Mouse (Mus musculus) mouse trophoblast stem cell (cell line): Measurements from ENCODE around the gene Rgs3.
"Not testable (repeated sequence)": the region's sequence is repeated elsewhere in the genome, so short reads cannot be mapped to it uniquely, and the experiment has no call there.

ENCODE experiments used
- in situ Hi-C, 2 experiments: fragments of 300-500 bp; cut with MseI, MboI; formaldehyde crosslinking; loops; 2 replicates in 1 of 2; 3 replicates in 1 of 2; pipeline ENCODE4 v1.15.1; 2025

Gene Rgs3

GRCm38 (mm10) chr4:62551966-62552365 is 7.7 kb upstream of the Rgs3 start:
- in situ Hi-C loops: no loop called here

- in situ Hi-C loops: no loop called here
These were observed 2.2 kb upstream of the Rgs3 start for GRCm38 (mm10) chr4:62557436-62557835.

- in situ Hi-C loops: loop anchor here (5.0 kb wide), 2 partner anchors 136 to 201 kb away; no protein-coding TSS in a partner anchor
These were observed 1.4 kb downstream of the Rgs3 start for GRCm38 (mm10) chr4:62560963-62561629.

GRCm38 (mm10) chr4:62561630-62562001 is 2.0 kb downstream of the Rgs3 start:
- in situ Hi-C loops: loop anchor here (5.0 kb wide), 2 partner anchors 136 to 201 kb away; no protein-coding TSS in a partner anchor

GRCm38 (mm10) chr4:62562006-62562405 is 2.4 kb downstream of the Rgs3 start:
- in situ Hi-C loops: loop anchor here (5.0 kb wide), 2 partner anchors 135 to 200 kb away; no protein-coding TSS in a partner anchor

- in situ Hi-C loops: no loop called here
These were observed 6.9 kb downstream of the Rgs3 start for GRCm38 (mm10) chr4:62566530-62566929.

GRCm38 (mm10) chr4:62567696-62568095 is 8.0 kb downstream of the Rgs3 start:
- in situ Hi-C loops: no loop called here

GRCm38 (mm10) chr4:62568359-62568758 is 8.7 kb downstream of the Rgs3 start:
- in situ Hi-C loops: no loop called here

- in situ Hi-C loops: no loop called here
These were observed 10.0 kb downstream of the Rgs3 start for GRCm38 (mm10) chr4:62569603-62570002.

GRCm38 (mm10) chr4:62570029-62570428 is 10.4 kb downstream of the Rgs3 start:
- in situ Hi-C loops: no loop called here

GRCm38 (mm10) chr4:62582365-62583264 is 23.0 kb downstream of the Rgs3 start:
- in situ Hi-C loops: no loop called here

GRCm38 (mm10) chr4:62583265-62584092 is 23.8 kb downstream of the Rgs3 start:
- in situ Hi-C loops: no loop called here

- in situ Hi-C loops: no loop called here
These were observed 27.4 kb downstream of the Rgs3 start for GRCm38 (mm10) chr4:62587067-62587466.

- in situ Hi-C loops: no loop called here
These were observed 31.2 kb downstream of the Rgs3 start for GRCm38 (mm10) chr4:62590878-62591277.

GRCm38 (mm10) chr4:62591326-62591725 is 31.7 kb downstream of the Rgs3 start:
- in situ Hi-C loops: no loop called here

GRCm38 (mm10) chr4:62593546-62594240 is 34.0 kb downstream of the Rgs3 start:
- in situ Hi-C loops: not testable (repeated sequence)

GRCm38 (mm10) chr4:62594442-62594841 is 34.8 kb downstream of the Rgs3 start:
- in situ Hi-C loops: no loop called here

- in situ Hi-C loops: no loop called here
These were observed 36.4 kb downstream of the Rgs3 start for GRCm38 (mm10) chr4:62596051-62596450.

GRCm38 (mm10) chr4:62600549-62600948 is 40.9 kb downstream of the Rgs3 start:
- in situ Hi-C loops: no loop called here

- in situ Hi-C loops: no loop called here
These were observed 44.0 kb downstream of the Rgs3 start for GRCm38 (mm10) chr4:62603607-62604006.

GRCm38 (mm10) chr4:62604094-62604493 is 44.4 kb downstream of the Rgs3 start:
- in situ Hi-C loops: no loop called here
